Mouse (Mus musculus) ovary, postnatal 14 days (tissue): ENCODE results near the gene Trappc2l.
A peak's percentile ranks its signal among the peaks of the same experiment; 100 is the strongest.
"Not testable (repeated sequence)": the region's sequence is repeated elsewhere in the genome, so short reads cannot be mapped to it uniquely, and the experiment has no call there.

Source experiments
- DNase-seq: peaks from one replicate; pipeline ENCODE4 v3.0.0; 2022; ENCODE audit warnings: low spot score

Gene Trappc2l

DNA sequence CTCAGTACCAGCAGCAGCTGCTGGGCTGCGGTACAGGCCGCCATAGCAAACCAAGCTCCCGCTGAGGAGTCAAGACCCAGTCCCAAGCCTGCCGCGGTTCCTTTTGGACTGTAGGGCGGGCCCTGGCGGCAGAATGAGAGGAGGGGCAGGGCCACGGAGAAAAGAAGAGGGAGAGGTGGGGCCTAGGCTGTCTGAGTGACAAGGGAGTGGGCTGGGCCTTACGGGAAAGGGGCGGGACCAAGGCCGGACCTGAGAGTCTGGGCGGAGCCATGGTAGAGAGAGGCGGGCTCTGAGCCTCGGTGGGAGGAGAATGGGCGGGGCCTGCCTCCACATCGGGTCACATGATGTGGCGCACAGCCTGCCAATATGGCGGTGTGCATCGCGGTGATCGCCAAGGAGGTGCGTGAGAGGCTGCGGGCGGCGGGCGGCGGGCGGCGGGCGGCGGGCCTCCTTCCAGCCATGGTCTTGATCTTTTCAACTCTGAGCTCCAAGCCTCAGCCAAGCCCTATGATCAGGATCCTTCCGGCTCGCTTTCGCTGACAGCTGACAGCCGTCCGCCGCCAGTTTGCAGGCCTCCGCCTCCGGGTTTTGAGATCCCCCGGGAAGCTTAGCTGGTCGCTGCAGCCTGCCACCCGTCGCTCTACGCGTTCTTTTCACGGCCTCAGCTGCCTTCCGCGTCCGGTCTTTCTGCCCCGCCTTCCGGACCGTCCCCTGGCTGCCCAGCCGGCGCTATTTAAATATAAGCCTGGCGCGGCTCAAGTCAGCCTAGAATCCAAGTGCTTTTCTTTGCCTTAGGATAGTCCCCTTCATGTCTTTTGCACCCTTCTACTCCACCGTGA, at the start of gene Trappc2l, which contains the start of gene Galns:
TSS of gene Trappc2l (plus strand) at position 346 of the 839 bp plus-strand sequence.
TSS of gene Galns (minus strand) at position 169 of the 839 bp plus-strand sequence.
- DNase-seq = peak; percentile 91

DNA sequence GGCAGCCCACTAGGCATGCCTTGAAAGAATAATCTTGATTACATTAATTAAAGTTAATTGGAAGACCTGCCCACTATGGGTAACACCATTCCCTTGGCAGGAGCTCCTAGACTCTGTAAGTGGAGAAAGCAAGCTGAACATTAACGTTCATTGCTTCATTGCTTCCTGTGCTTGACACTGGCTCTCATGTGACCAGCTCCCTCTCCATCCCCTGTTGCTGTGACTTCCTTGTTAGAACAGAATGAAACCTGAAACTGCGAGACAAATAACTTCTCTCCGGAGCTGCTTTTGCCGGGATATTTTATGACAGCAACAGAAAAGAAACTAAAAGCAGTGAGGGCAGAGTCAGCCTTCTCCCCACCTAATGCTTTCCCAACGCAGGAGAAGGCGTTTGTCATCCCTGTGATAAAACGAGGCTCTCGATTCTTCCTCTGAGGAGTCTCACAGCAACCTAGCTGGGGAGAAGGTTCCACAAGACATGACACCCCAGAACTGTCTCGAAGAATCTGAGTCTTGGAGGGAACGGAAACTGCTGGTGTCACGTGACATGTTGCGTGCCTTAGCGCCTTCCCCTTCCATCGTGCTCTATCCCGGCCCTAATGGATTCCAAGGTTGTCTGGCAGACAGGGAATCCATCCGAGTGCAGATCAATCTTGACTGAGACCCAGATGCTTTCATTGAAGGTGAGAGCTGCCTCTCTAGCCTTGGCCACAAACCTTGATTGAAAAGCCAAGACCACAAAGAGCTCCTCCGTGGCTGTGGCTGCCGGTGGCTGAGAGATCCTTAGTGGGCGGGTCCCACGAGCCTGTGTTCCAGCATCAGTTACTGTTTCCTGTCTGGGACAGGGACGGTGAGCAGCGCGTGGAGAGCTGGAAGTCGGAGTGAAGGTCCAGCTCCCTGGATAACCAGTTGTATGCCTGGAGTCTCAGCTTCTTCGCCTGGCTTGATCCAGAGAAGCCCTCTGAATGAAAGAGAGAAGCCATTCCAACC, 46.8 kb upstream of the Trappc2l start:
- no peak for DNase-seq

DNA sequence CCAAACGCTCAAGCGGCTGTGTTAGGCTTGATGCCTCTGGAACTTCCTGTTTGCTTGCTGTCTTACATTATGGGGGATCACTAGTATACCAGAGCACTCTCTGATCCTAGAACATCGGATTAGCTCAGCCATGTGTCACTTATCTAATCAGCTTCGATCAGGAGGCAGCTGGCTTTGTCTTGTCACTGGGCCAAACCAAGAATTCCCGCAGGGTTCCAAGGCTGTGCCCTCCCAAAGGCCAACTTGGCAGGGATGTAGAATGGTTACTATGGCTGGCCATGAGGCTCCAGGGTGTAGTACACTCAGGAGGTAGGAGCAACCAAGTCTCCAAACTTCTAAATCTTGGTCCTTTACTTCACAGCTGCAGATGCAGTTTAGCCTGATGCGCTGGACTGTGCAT, 44.7 kb upstream of the Trappc2l start:
- DNase-seq = no peak

GRCm38 (mm10) chr8:122567361-122568108, 43.9 kb upstream of the Trappc2l start, which contains the start of gene Cdt1:
TSS of gene Cdt1 (plus strand) at chr8:122568015.
- peak; percentile 94 for DNase-seq

DNA sequence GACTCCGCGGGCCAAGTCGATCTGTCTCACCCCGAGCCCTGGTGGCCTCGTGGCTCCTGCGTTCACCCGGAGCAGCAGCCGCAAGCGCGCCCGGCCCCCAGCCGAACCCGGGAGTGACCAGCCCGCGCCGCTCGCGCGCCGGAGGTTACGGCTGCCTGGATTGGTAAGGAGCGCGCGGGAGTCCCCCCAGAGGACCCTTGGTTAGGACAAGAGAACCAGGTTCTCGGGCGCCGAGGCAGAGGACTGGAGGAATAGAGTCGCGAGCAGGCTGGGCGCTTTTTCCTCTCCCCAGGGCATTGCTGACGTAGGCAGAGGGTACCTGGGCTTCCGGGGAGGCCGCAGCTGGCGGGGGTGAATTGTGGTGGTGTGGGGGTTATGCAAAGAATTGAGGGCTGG, 43.3 kb upstream of the Trappc2l start:
- no peak for DNase-seq

DNA sequence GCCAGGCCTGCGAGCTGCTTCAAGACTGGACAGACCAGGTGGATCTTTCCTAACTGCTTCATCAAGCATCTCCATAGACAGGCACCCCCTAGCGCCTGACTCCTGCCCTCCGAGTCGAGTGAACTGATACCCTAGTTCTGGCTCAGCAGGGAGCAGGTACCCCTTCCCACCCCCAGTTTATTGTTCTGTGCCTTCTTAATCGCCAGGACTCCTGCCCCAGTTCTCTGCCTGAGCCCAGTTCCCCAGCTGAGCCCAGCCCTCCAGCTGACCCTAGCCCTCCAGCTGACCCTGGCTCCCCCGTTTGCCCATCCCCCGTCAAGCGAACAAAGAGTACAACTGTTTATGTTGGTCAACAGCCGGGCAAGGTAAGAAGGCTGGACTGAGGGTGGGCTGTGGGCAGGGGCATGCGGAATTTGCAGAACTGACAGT, 42.5 kb upstream of the Trappc2l start:
- DNase-seq = no peak

DNA sequence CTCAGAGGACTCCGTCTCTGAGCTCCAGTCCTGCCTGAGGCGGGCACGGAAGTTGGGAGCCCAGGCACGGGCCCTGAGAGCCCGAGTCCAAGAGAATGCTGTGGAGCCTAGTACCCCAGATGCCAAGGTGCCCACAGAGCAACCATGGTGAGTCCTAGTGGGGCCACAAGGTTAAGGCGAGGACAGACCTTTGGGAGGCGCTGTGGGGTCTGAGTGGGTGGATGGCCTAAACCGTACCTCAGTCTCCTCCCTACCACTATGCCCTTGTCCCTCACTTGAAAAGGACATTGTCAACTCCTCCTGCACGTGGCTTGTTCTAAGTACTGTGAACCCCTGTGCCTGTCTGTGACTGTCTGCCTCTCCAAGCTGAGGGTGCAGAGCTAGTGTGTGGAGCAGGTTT, 42.1 kb upstream of the Trappc2l start:
- no peak for DNase-seq

DNA sequence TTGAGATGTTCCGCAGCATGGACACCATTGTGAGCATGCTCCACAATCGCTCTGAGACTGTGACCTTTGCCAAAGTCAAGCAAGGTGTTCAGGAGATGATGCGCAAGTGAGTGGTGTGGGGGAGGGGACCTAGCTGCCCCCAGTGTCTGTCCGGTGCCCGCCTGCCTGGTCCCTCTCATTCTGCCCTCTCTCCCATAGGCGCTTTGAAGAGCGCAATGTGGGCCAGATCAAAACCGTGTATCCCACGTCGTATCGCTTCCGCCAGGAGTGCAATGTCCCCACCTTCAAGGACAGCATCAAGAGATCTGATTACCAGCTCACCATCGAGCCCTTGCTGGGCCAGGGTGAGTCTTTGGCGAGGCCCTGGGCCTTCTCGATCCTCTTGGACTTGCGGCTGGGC, 41.4 kb upstream of the Trappc2l start:
- DNase-seq = no peak

- no peak for DNase-seq
Measured at GRCm38 (mm10) chr8:122571153-122571552, 40.3 kb upstream of the Trappc2l start.

- DNase-seq = no peak
Measured at GRCm38 (mm10) chr8:122571750-122572267, 39.6 kb upstream of the Trappc2l start.

- no peak for DNase-seq
Measured at GRCm38 (mm10) chr8:122572751-122573150, 38.7 kb upstream of the Trappc2l start.

DNA sequence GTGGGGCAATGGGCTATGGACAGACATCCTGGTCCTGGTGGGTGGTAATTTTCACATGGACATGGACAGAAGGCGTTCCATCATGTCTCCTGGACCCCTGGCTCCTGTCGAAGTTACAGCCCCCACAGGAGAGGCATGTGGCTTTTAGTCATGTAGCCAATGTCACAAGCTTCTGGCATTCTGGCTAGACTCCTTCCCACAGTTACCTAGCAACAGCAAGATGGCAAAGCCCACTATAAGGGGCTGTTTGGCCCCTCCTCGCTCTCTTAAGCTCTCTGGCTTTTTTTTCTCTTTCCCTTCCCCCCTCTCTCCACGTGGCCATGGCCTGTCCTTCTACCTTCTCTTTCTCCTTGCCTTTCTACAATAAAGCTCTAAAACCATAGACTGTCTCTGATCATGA, 38.3 kb upstream of the Trappc2l start:
- not testable (repeated sequence) for DNase-seq

DNA sequence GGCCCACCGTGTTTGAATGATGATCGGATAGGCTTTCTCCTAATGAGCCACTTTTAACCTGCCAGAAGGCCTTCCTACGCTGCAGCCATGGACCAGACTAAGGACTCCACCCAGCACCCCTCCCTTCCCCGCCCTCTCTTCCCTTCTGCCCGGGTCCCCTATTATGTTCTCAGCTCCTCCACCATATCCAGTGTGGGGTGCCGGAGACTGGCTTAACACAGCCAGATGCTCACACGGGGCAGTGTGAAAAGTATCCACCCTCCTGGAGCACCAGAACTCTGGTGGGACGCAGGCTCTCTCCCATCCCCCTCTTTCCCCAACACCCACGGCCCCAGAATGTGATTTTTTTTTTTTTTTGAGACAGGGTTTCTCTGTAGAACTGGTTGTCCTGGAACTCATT, 37.9 kb upstream of the Trappc2l start:
- DNase-seq = no peak

GRCm38 (mm10) chr8:122574264-122574663, 37.2 kb upstream of the Trappc2l start:
- DNase-seq = no peak

GRCm38 (mm10) chr8:122574667-122575251, 36.7 kb upstream of the Trappc2l start:
- DNase-seq = no peak

DNA sequence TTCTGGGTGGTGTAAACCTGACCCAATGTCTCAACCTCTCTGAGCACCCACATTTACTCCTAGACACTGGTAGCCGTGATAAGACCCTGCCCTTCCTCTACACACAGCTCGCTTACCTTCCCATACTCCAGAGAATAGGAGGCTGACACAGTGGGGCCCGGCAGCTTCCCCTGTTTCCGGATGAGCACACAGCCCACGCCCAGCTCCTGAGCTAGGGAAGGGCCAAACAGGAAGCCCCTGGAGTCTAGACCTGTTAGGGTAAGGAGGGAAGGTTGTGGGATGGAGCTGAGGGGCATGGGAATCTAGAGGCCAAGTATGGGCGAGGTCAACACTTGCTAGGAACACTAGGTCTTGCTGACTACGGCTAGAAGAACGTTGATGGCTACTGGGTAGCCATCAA, 36.2 kb upstream of the Trappc2l start:
- no peak for DNase-seq

DNA sequence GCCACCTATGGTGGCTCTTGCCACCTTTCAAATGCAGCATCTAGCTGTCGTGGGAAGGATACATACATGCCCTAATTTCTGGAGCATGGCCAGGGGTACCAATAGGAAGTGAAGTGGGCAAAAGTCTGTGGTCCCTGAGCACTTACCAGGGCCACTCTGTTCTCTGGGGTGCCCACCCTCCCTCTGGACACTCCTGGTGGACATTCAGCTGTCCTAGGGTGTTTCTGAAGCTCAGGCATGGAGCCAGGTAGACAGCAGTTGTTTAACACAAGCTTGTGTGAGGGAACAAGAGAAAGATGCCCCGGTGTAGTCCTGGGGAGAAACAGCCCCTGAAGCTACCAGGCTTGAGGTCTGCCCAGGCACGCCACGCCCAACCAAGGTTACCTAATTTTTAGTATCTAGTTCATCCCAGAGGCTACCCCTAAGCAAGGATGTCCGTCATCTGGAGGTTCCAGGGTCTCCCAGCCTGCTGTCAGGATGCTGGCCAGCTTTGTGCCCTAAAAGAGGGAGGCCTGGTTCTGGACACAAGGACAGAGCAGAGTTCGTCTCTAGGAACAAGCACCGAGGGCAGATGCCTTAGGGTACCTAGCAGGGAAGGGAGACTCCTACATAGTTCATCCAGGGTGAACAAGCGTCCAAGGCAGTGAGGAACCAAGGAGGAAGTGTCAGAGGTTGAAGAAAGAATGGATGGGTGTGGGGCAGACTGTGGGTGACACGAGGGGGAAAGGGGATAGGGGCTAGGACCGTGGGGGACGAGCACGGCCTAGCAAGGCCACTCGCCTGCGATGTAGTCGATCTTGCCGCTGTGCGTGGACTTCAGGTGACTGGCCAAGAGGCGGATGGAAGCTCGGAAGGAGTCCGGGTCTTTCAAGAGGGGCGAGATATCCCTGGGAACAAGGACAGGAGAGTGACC, 35.4 kb upstream of the Trappc2l start:
- DNase-seq = no peak

DNA sequence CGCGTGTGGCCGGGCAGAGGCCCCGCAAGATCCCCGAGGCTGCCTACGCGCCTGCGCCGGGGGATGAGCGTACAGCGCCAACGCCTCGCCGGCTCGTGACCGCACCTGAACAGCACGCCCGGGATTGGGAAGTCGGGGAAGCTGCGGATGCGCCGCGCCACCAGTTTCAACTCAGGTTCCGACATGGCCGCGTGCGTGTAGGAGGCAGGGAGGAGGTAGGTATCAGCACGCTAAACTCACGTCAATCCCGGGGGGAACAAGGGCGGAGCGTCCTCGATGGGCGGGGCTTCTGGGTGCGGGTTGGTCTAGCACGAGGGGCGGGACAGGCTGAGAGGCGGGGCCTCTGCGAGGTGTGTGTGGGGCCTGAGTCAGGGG, 34.8 kb upstream of the Trappc2l start, which contains the start of gene Aprt:
TSS of gene Aprt (minus strand) at position 262 of the 375 bp plus-strand sequence.
- peak; percentile 90 for DNase-seq

DNA sequence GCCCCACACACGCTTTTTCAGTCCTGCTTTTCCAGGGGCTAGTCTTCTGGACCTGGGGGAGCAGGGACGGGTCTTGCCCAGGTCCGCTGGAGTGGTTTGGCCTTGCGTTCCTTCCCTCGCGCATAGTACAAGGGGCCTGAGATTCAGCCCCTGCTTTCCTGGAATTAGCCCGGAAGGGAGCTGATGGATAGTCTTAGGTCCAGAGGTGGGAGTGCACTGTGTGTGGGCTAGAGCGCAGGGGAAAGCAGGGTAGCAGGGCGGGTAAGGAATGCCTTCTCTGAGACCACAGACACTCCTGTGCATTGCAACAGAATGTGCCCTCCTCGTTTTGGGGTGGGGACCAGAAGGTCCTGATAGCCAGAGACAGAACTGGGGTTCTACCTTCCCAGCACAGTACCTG, 34.3 kb upstream of the Trappc2l start:
- no peak for DNase-seq

DNA sequence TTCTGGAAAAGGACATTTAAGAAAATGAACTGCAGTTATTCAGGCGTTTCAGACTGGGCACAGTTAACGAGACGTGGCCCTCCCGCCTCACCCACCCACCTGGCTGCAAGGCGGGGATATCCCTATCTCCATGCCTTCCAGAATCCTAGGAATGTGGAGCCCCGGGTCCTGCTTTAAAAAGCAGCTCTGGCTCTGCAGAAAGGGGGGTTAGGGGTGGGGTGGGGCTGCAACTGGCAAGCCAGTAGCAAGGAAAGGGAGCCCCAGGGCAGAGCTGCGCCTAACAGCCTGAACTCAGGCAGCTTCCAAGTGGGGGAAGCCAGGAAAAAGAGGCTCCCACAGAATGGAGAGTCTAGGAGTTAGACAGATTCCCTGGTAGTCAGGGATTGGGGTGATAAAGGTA, 32.2 kb upstream of the Trappc2l start:
- no peak for DNase-seq
